Mouse (Mus musculus) liver, adult 2 months (tissue): ENCODE measurements around the gene Exosc8.

Source experiments
- CTCF ChIP-seq: fragments of 200-500 bp; IDR thresholded peaks from 2 replicates; pipeline ENCODE4 v1.5.1; 2011; ENCODE audit warnings: low read depth, low read length, control low read depth
- POLR2A ChIP-seq: fragments of 200-500 bp; IDR thresholded peaks from 2 replicates; pipeline ENCODE4 v1.6.1; 2011; ENCODE audit warnings: low read length, control low read depth; ENCODE audit not compliant: insufficient read depth; ENCODE audit errors: extremely low read depth

- TF ChIP-seq CTCF (no peak), POLR2A (no peak)
Measured at GRCm38 (mm10) chr3:54757446-54757845, 22.3 kb upstream of the Exosc8 start.
